Mouse (Mus musculus) lung, postnatal 0 days (tissue): ENCODE results near the gene Mtrex.
A peak's percentile ranks its signal among the peaks of the same experiment; 100 is the strongest.

ENCODE experiments used
- CTCF ChIP-seq: IDR thresholded peaks from 2 replicates; pipeline ENCODE4 v1.5.1; 2016; ENCODE audit warnings: antibody characterized with exemption, mild to moderate bottlenecking
- EP300 ChIP-seq: IDR thresholded peaks from 2 replicates; pipeline ENCODE4 v1.6.1; 2016; ENCODE audit warnings: antibody characterized with exemption, mild to moderate bottlenecking, control low read depth

GRCm38 (mm10) chr13:112938130-112938529 lies 10.9 kb upstream of the Mtrex start:
- TF ChIP-seq CTCF (no peak), EP300 (peak; percentile 74)
